In the genomic region with DNA sequence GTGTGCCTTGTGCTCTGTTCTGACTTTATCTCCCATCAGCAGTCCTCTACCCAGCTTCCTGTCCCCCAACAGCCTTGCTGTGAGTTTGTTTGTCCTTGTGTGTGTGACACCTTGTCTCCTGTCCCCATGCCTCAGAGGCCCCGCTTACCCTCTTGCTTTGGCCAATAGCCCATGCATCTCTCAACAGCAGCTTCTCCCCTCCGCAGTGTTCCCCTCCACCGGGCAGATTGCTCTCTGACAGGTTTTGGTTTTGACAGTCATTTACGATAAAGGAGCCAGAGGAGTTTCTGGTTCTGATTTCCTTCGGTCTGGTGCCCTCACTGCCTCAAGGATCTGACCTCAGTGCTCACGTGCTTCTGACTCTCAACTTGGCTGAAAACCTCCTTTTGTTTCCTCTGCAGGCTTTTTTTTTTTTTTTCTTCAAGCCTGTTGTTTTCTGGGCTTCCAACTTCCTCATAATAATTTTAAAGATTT, we compare ENCODE assay signal across 8 mouse cellular contexts. TPM values are rescaled to one million over a fixed set of nuclear protein-coding genes. Genes with fewer than 3 reads are reported as not detected.
A peak's percentile ranks its signal among the peaks of the same experiment; 100 is the strongest.
DNase-seq lines count a peak whose midpoint lies in the region; ATAC-seq and TF ChIP-seq lines count a peak whose summit lies in the region.

No protein-coding gene starts in this region.

- H3K36me3 ChIP-seq in G1E (replicated peaks), result peaks cover 51% of the 10 kb centered on the region
- no peaks in the 10 kb centered on the region for H3K36me3 ChIP-seq in liver, embryonic 14.5 days (replicated peaks; ENCODE audit: control insufficient read depth, insufficient read depth, low read depth)
- no peaks in the 10 kb centered on the region for H3K36me3 ChIP-seq in stomach, postnatal 0 days (ENCODE audit: control insufficient read depth, insufficient read depth, low read length)

- no peak for TF ChIP-seq EP300 in liver, embryonic 14.5 days (IDR thresholded peaks at IDR 0.05; ENCODE audit: low read depth)
- TF ChIP-seq EP300 in stomach, postnatal 0 days (optimal IDR thresholded peaks at IDR 0.05), result no peak

- no peak for TF ChIP-seq CTCF in G1E (IDR thresholded peaks at IDR 0.05; ENCODE audit: low read depth, low read length)
- no peak for TF ChIP-seq CTCF in liver, embryonic 14.5 days (IDR thresholded peaks at IDR 0.05; ENCODE audit: low read depth)
- no peak for TF ChIP-seq CTCF in stomach, postnatal 0 days (IDR thresholded peaks at IDR 0.05; ENCODE audit: low read depth)

- no peak overlapping the region; the same call in 1 of the 2 replicates for H3K4me3 ChIP-seq in G1E (ENCODE audit: low read depth, low read length)
- no peak overlapping the region for H3K4me3 ChIP-seq in liver, embryonic 14.5 days (ENCODE audit: insufficient read depth in 1 of 2, low read depth in 2 of 2, low read length in 2 of 2)
- no peak overlapping the region for H3K4me3 ChIP-seq in stomach, postnatal 0 days (ENCODE audit: low read depth, low read length)

- peak; percentile 85 for ATAC-seq in G1E (ENCODE audit: extremely low read depth, insufficient number of reproducible peaks, low FRiP score, poor library complexity, severe bottlenecking)
- ATAC-seq in liver, embryonic 14.5 days (ENCODE audit: insufficient read depth), result peak; percentile 56; the same call in 1 of the 2 replicates
- no peak for ATAC-seq in stomach, postnatal 0 days (ENCODE audit: low FRiP score, low TSS enrichment)

- peaks cover 33% of the 10 kb centered on the region for H3K4me1 ChIP-seq in G1E (ENCODE audit: insufficient read depth, low read depth, low read length)
- H3K4me1 ChIP-seq in liver, embryonic 14.5 days (replicated peaks; ENCODE audit: control insufficient read depth in 2 of 2, insufficient read depth in 2 of 2, low read length in 1 of 2), result peaks cover 0 to 30% of the 10 kb centered on the region in 2 experiments; a peak in 2 of 4 replicates
- no peaks in the 10 kb centered on the region; the same call in 1 of the 2 replicates for H3K4me1 ChIP-seq in stomach, postnatal 0 days (replicated peaks; ENCODE audit: control insufficient read depth, insufficient read depth)

- no peaks in the 10 kb centered on the region for H3K9me3 ChIP-seq in G1E (replicated peaks)
- no peaks in the 10 kb centered on the region for H3K9me3 ChIP-seq in liver, embryonic 14.5 days (ENCODE audit: control insufficient read depth, low read length)
- H3K9me3 ChIP-seq in stomach, postnatal 0 days (ENCODE audit: control insufficient read depth, low read length), result no peaks in the 10 kb centered on the region

- H3K4me2 ChIP-seq in liver, embryonic 14.5 days (ENCODE audit: low read depth), result no peak overlapping the region
- no peak overlapping the region for H3K4me2 ChIP-seq in stomach, postnatal 0 days (replicated peaks; ENCODE audit: low read depth)

- 11% methylated on average over 6 of the region's 6 CpGs for WGBS in liver, embryonic 14.5 days (ENCODE audit: insufficient replicate concordance)
- WGBS in stomach, postnatal 0 days, result 64% methylated on average over 6 of the region's 6 CpGs

- no peak overlapping the region for H3K27ac ChIP-seq in liver, embryonic 14.5 days
- H3K27ac ChIP-seq in stomach, postnatal 0 days (replicated peaks), result peak overlapping the region; percentile 13; the same call in 1 of the 2 replicates

- intact Hi-C loops in heart, postnatal 10 days (cut with DNase I), result no loop called here

- H3K9ac ChIP-seq in liver, embryonic 14.5 days (replicated peaks), result no peak overlapping the region
- H3K9ac ChIP-seq in stomach, postnatal 0 days (ENCODE audit: low read length), result no peak overlapping the region

- H3K27me3 ChIP-seq in G1E (ENCODE audit: insufficient read depth, low read length), result no peaks in the 10 kb centered on the region
- H3K27me3 ChIP-seq in liver, embryonic 14.5 days (ENCODE audit: control insufficient read depth, insufficient read depth, low read length), result no peaks in the 10 kb centered on the region
- no peaks in the 10 kb centered on the region for H3K27me3 ChIP-seq in stomach, postnatal 0 days (ENCODE audit: control insufficient read depth, insufficient read depth, low read length)

- DNase-seq in G1E (ENCODE audit: low spot score), result peak; percentile 52
- peak; percentile 59 for DNase-seq in adrenal gland, postnatal 14 days
- DNase-seq in heart, postnatal 10 days, result peak; percentile 56 to 60
- no peak for DNase-seq in liver, embryonic 14.5 days (ENCODE audit: low read depth in 3 of 3, low spot score in 3 of 3)
- DNase-seq in stomach, postnatal 0 days (ENCODE audit: low spot score), result no peak
- DNase-seq in frontal cortex, postnatal 14 days (ENCODE audit: low spot score in 2 of 2), result no peak
- DNase-seq in urinary bladder, adult 18-20 months (ENCODE audit: low spot score in 2 of 2), result no peak
- no peak for DNase-seq in urinary bladder, postnatal 4 days (ENCODE audit: low spot score in 2 of 2)

RNA-seq across cellular contexts. Expression of gene Nceh1, which starts 11.1 kb away (rescaled TPM):
- total RNA-seq in G1E (2014; fragmentation: Nextera tagmentation), result 25.7 and 28.1 TPM in 2 replicates
- 40.5 and 45.1 TPM in 2 replicates for total RNA-seq in G1E (2017)
- polyA plus RNA-seq in G1E (2012), result 17.2 and 19.7 TPM in 2 replicates
- 87.5 and 88.1 TPM in 2 replicates for total RNA-seq in adrenal gland, postnatal 14 days (2021)
- 100 to 1,000 TPM; 167 TPM for total RNA-seq in heart, postnatal 10 days (2021)
- 0.74 and 1.2 TPM in 2 replicates for polyA plus RNA-seq in liver, embryonic 14.5 days (2012; rRNA removed)
- 3.0 and 3.2 TPM in 2 replicates for polyA plus RNA-seq in liver, embryonic 14.5 days (2014; fragmentation: Nextera tagmentation; extraction: Ambion mirVana)
- polyA plus RNA-seq in stomach, postnatal 0 days (2015; fragmentation: Nextera tagmentation; extraction: Ambion mirVana), result 23.3 and 28.4 TPM in 2 replicates

RNA-seq across cellular contexts. Expression of gene Ect2, which starts 40.2 kb away (rescaled TPM):
- total RNA-seq in G1E (2014; fragmentation: Nextera tagmentation) (130 and 191 TPM in 2 replicates), G1E (2017) (65.2 and 77.4 TPM in 2 replicates)
- 1.6 and 1.9 TPM in 2 replicates for polyA plus RNA-seq in G1E (2012)
- total RNA-seq in adrenal gland, postnatal 14 days (2021), result 12.6 and 13.6 TPM in 2 replicates
- 1 to 10 TPM; 9.3 to 9.6 TPM for total RNA-seq in heart, postnatal 10 days (2021)
- polyA plus RNA-seq in liver, embryonic 14.5 days (2012; rRNA removed), result 12.8 and 15.9 TPM in 2 replicates
- 37.2 and 41.1 TPM in 2 replicates for polyA plus RNA-seq in liver, embryonic 14.5 days (2014; fragmentation: Nextera tagmentation; extraction: Ambion mirVana)
- polyA plus RNA-seq in stomach, postnatal 0 days (2015; fragmentation: Nextera tagmentation; extraction: Ambion mirVana), result 7.8 and 8.6 TPM in 2 replicates

Comparison
In these comparisons a context has a peak if more than half of its experiments do, and no peak if none do; other contexts are left out.
1. DNase-seq: peak in G1E (single experiment), adrenal gland, postnatal 14 days (single experiment) and heart, postnatal 10 days (2 of 2); none in liver, embryonic 14.5 days (0 of 3), stomach, postnatal 0 days (single experiment), frontal cortex, postnatal 14 days (0 of 2), urinary bladder, adult 18-20 months (0 of 2) and urinary bladder, postnatal 4 days (0 of 2).